Mouse (Mus musculus): ENCODE results near the gene 1300017J02Rik.

DNA sequence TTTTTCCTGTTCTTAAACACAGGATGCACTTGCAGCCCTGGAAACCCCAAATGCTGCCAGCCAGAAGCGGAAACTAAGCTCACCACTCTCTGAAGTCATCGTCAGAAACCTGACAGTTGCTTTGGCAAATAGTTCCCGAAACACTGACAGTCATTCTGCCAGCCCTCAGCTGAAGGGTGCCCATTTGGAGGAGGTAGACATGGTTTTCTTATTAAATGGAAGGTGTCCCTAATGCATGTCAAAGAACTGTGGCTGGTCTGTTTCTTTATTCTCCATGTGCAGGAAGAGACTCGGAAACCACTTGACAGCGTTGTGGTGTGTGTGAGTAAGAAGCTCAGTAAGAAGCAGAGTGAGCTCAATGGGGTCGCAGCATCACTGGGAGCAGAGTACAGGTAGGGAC lies 27.8 kb upstream of the 1300017J02Rik start:
- TF ChIP-seq CTCF (conservative IDR thresholded peaks at IDR 0.05; ENCODE audit: low read length), result no peak
- no peak for TF ChIP-seq POU5F1 (IDR thresholded peaks at IDR 0.05; ENCODE audit: borderline replicate concordance, low read length)
